Mouse (Mus musculus): ENCODE results near the gene Itpkc.

DNA sequence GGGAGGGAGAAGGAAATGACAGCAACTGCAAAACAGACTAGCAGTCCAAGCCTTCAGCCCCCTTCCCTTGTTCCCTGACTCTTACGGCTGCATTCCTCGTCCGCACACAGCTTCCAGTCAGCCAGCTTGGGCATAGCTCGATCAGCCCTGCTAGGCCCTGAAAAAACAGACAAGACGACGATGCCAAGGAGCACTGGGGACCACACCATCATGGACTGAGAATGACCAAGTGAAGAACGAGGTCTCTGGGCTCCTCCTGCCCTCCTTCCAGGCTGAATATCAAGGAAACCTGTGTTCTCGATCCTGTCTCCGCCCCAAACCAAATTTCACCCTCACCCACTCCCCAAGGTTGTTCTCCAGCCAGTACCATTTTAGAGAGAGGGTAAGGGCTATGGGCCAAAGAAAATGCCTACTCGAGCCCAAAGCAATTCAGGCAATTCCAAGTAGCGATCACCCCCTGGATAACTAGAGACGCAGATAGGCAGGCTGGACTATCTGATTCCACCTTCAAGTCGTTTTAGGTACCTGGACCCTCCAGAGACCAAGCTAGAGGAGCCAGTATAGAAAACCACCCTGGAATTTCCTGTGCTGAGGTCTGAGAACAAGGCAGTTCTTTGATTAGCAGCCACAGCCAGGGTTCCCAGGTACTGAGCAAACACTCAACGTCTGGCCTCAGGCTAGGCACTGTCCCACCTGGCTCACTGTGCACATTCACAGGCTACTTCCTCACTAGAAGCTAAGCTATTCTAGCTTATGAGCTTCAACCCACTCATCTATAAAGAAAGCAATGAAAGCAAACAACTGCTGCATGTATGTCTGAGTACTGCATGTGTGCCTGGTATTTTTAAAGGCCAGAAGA is 47.4 kb downstream of the Itpkc start, which contains the start of the genes Gm21983 and Mia:
- no peak for TF ChIP-seq CTCF (IDR thresholded peaks at IDR 0.05; ENCODE audit: borderline replicate concordance, insufficient read depth, low read depth, low read length)
- no peak for TF ChIP-seq POLR2A (IDR thresholded peaks at IDR 0.05; ENCODE audit: borderline replicate concordance, insufficient read depth, low read length)
